Mouse (Mus musculus): ENCODE data around the gene Gm4707. TPM values are rescaled to one million over a fixed set of nuclear protein-coding genes. Genes with fewer than 3 reads are reported as not detected.

The Gm4707 gene
- polyA plus RNA-seq, 1 experiment from 2014 or later: 1.5 TPM

DNA sequence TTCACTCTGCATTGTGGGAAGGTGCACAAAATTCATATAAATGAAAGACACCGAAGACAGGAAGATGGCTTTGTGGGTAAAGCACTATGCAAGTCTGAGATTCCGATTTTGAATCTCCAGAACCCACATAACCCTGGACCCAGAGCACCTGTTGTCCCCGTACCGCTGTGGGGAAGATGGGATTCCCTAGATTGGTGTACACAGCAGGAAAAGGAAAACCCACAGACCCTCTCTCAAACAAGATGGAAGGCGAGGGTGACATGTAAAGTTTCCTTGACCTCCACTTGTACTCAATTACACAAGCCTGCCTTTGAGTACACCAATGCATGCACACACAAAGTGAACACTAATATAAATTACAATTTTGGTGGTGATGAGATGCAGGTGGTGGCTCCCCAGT, 25.0 kb upstream of the Gm4707 start:
- H3K4me3 ChIP-seq (ENCODE audit: low read depth, low read length): no peak overlapping the region
- no peak overlapping the region for H3K9ac ChIP-seq (ENCODE audit: low read length)
- no peak overlapping the region for H3K4me2 ChIP-seq (ENCODE audit: low read depth)
- DNase-seq (ENCODE audit: low spot score): no peak
- no peaks in the 10 kb centered on the region for H3K9me3 ChIP-seq (ENCODE audit: control insufficient read depth, low read length)
- H3K4me1 ChIP-seq (ENCODE audit: control insufficient read depth, insufficient read depth, low read length): no peaks in the 10 kb centered on the region
- no peak for ATAC-seq (ENCODE audit: insufficient read depth, low FRiP score, low TSS enrichment)
- no peak overlapping the region for H3K27ac ChIP-seq (ENCODE audit: low read depth, low read length)
- no peaks in the 10 kb centered on the region for H3K36me3 ChIP-seq (ENCODE audit: control insufficient read depth, insufficient read depth, low read length)
- no peaks in the 10 kb centered on the region for H3K27me3 ChIP-seq (ENCODE audit: control insufficient read depth, insufficient read depth, low read length)
- 86% methylated on average over 5 of the region's 5 CpGs for WGBS

GRCm38 (mm10) chr17:71483418-71484060, 23.8 kb upstream of the Gm4707 start:
- no peak for DNase-seq (ENCODE audit: low spot score)
- Histone ChIP-seq H3K9me3 (ENCODE audit: control insufficient read depth, low read length) (no peaks in the 10 kb centered on the region), H3K4me2 (ENCODE audit: low read depth) (no peak overlapping the region), H3K4me1 (ENCODE audit: control insufficient read depth, insufficient read depth, low read length) (no peaks in the 10 kb centered on the region), H3K4me3 (ENCODE audit: low read depth, low read length) (no peak overlapping the region), H3K27ac (ENCODE audit: low read depth, low read length) (no peak overlapping the region), H3K9ac (ENCODE audit: low read length) (no peak overlapping the region), H3K36me3 (ENCODE audit: control insufficient read depth, insufficient read depth, low read length) (no peaks in the 10 kb centered on the region), H3K27me3 (ENCODE audit: control insufficient read depth, insufficient read depth, low read length) (no peaks in the 10 kb centered on the region)
- no peak for ATAC-seq (ENCODE audit: insufficient read depth, low FRiP score, low TSS enrichment)
- WGBS: 92% methylated on average over 7 of the region's 7 CpGs

DNA sequence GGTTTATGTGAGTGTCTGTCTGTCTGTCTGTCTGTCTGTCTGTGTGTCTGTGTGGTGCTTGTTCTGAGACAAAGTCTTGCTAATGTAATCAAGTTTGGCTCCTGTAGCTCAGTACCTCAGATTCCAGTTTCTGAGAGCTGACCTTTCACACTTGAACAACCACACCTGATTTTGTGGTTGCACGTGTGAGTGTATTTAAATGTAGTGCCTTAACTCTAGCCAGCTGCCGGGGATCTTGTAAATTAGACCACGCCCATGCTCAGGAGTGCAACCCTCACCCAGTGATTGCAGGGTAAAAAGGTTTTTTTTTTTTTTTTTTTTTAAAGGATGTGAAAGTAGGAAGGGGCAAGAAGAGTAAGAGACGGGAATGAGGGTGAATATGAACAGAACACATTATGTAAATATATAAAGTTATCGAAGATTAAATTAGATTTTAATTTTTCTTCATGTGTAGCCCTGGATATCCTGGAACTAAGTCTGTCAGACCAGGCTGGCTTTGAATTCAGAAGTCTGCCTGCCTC, 19.7 kb upstream of the Gm4707 start:
- H3K27me3 ChIP-seq (ENCODE audit: control insufficient read depth, insufficient read depth, low read length): no peaks in the 10 kb centered on the region
- ATAC-seq (ENCODE audit: insufficient read depth, low FRiP score, low TSS enrichment) (no peak), DNase-seq (ENCODE audit: low spot score) (no peak)
- H3K4me2 ChIP-seq (ENCODE audit: low read depth): no peak overlapping the region
- no peaks in the 10 kb centered on the region for H3K36me3 ChIP-seq (ENCODE audit: control insufficient read depth, insufficient read depth, low read length)
- H3K4me1 ChIP-seq (ENCODE audit: control insufficient read depth, insufficient read depth, low read length): no peaks in the 10 kb centered on the region
- 61% methylated on average over 5 of the region's 5 CpGs for whole genome bisulfite sequencing
- no peak overlapping the region for H3K9ac ChIP-seq (ENCODE audit: low read length)
- H3K27ac ChIP-seq (ENCODE audit: low read depth, low read length): no peak overlapping the region
- H3K9me3 ChIP-seq (ENCODE audit: control insufficient read depth, low read length): no peaks in the 10 kb centered on the region
- H3K4me3 ChIP-seq (ENCODE audit: low read depth, low read length): no peak overlapping the region

- Histone ChIP-seq H3K4me1 (ENCODE audit: control insufficient read depth, insufficient read depth, low read length) (peaks cover 5% of the 10 kb centered on the region; the same call in 1 of the 2 replicates), H3K27me3 (ENCODE audit: control insufficient read depth, insufficient read depth, low read length) (no peaks in the 10 kb centered on the region), H3K9ac (ENCODE audit: low read length) (no peak overlapping the region), H3K4me3 (ENCODE audit: low read depth, low read length) (no peak overlapping the region), H3K27ac (ENCODE audit: low read depth, low read length) (no peak overlapping the region), H3K4me2 (ENCODE audit: low read depth) (no peak overlapping the region), H3K9me3 (ENCODE audit: control insufficient read depth, low read length) (no peaks in the 10 kb centered on the region), H3K36me3 (ENCODE audit: control insufficient read depth, insufficient read depth, low read length) (no peaks in the 10 kb centered on the region)
- DNase-seq (ENCODE audit: low spot score) (no peak), ATAC-seq (ENCODE audit: insufficient read depth, low FRiP score, low TSS enrichment) (no peak)
- 95% methylated on average over 8 of the region's 8 CpGs for WGBS
Observed at GRCm38 (mm10) chr17:71477481-71477880, 17.8 kb upstream of the Gm4707 start.

- DNase-seq (ENCODE audit: low spot score): no peak
- WGBS: 85% methylated on average over 7 of the region's 7 CpGs
Observed at GRCm38 (mm10) chr17:71476346-71477020, 16.8 kb upstream of the Gm4707 start.

DNA sequence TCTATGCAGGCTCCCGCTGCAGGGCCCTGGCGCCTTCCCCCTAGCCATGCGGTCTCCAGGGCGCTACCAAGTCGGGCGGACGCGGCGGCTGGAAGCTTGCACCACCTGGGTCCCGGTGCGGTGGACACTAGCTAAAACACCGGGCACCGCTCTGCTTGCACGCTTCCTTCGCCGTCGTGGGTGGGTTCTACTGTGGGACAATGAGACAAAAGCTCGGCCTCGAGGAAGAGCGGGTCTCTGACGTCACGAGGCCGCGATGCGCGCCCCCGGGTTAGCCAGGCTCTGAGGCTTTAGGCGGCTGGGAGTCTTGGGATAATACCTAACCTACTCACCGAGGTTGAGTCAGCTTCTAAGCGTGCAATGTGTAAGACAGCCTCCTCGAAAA, 16.0 kb upstream of the Gm4707 start:
- Histone ChIP-seq H3K27ac (ENCODE audit: low read depth, low read length) (peak overlapping the region; percentile 98), H3K4me1 (ENCODE audit: control insufficient read depth, insufficient read depth, low read length) (peaks cover 5% of the 10 kb centered on the region; the same call in 1 of the 2 replicates), H3K4me2 (ENCODE audit: low read depth) (peak overlapping the region; percentile 86), H3K27me3 (ENCODE audit: control insufficient read depth, insufficient read depth, low read length) (no peaks in the 10 kb centered on the region), H3K4me3 (ENCODE audit: low read depth, low read length) (peak overlapping the region; percentile 71), H3K9ac (ENCODE audit: low read length) (peak overlapping the region; percentile 95), H3K9me3 (ENCODE audit: control insufficient read depth, low read length) (no peaks in the 10 kb centered on the region), H3K36me3 (ENCODE audit: control insufficient read depth, insufficient read depth, low read length) (no peaks in the 10 kb centered on the region)
- ATAC-seq (ENCODE audit: insufficient read depth, low FRiP score, low TSS enrichment): peak; percentile 82
- DNase-seq (ENCODE audit: low spot score): peak; percentile 85
- 0% methylated on average over 31 of the region's 31 CpGs for WGBS

More at GRCm38 (mm10) chr17:71476346-71477020, 16.8 kb upstream of the Gm4707 start:
- Histone ChIP-seq H3K27ac (ENCODE audit: low read depth, low read length) (no peak overlapping the region; the same call in 1 of the 2 replicates), H3K9ac (ENCODE audit: low read length) (no peak overlapping the region), H3K36me3 (ENCODE audit: control insufficient read depth, insufficient read depth, low read length) (no peaks in the 10 kb centered on the region), H3K4me3 (ENCODE audit: low read depth, low read length) (peak overlapping the region; percentile 71; the same call in 1 of the 2 replicates), H3K4me1 (ENCODE audit: control insufficient read depth, insufficient read depth, low read length) (peaks cover 5% of the 10 kb centered on the region; the same call in 1 of the 2 replicates), H3K27me3 (ENCODE audit: control insufficient read depth, insufficient read depth, low read length) (no peaks in the 10 kb centered on the region), H3K9me3 (ENCODE audit: control insufficient read depth, low read length) (no peaks in the 10 kb centered on the region), H3K4me2 (ENCODE audit: low read depth) (peak overlapping the region; percentile 86)
- no peak for ATAC-seq (ENCODE audit: insufficient read depth, low FRiP score, low TSS enrichment)

DNA sequence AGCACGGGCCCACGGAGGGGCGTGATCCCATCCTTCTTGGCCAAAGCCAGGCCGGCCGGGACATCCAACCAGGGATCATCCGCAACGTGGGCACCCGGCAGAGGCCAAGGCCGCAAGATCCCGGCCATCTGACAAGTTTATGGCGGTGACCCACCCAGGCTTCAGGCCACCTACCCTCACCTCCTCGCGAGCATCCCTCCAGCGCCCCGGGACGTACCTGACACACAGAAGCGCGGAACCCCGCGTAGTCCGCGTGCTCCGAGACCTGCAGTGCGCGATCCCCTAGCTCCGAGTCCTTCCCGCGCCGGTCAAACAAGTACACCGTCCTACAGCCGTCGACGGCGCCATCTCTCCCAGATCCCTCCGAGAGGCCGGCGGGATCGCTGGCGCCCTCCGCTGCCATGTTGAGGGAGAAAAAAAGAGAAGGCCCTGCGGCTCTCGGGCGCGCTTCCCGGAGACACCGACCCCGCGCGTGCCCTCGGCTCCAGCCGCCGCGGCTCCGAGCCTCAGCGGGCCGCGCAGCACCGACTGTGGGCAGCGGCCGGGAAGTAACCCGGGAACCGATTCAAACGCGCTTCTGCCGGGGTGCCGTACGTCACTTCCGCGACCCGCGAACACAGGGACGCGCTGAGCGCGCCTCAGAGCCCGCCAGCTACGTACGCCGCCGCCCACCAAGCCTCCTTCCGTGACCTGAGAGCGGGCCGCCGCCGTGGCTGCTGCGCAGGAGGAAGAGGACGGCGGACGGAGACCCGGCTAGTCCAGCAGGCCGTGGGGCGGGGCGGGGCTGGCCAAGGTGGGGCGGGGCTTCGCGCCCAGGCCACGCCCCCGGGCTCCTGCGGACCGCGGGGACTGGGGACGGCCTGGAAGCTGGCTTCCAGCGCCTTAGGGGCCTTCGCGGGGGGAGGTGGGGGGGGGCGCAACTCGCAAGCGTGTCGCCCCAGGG, 15.3 kb upstream of the Gm4707 start, which contains the start of gene Smchd1:
TSS of gene Smchd1 (minus strand) at position 582 of the 943 bp plus-strand sequence.
- Histone ChIP-seq H3K9ac (ENCODE audit: low read length) (peak within 1 kb of the TSS; percentile 95), H3K27me3 (ENCODE audit: control insufficient read depth, insufficient read depth, low read length) (no peaks in the 10 kb centered on the region), H3K4me1 (ENCODE audit: control insufficient read depth, insufficient read depth, low read length) (peaks cover 5% of the 10 kb centered on the region; the same call in 1 of the 2 replicates), H3K4me3 (ENCODE audit: low read depth, low read length) (peak within 1 kb of the TSS; percentile 71), H3K27ac (ENCODE audit: low read depth, low read length) (peak within 1 kb of the TSS; percentile 98), H3K4me2 (ENCODE audit: low read depth) (peak within 1 kb of the TSS; percentile 86), H3K9me3 (ENCODE audit: control insufficient read depth, low read length) (no peaks in the 10 kb centered on the region), H3K36me3 (ENCODE audit: control insufficient read depth, insufficient read depth, low read length) (no peaks in the 10 kb centered on the region)
- WGBS: 0% methylated on average over 75 of the region's 109 CpGs
- ATAC-seq (ENCODE audit: insufficient read depth, low FRiP score, low TSS enrichment) (peak; percentile 95), DNase-seq (ENCODE audit: low spot score) (peak; percentile 95)

DNA sequence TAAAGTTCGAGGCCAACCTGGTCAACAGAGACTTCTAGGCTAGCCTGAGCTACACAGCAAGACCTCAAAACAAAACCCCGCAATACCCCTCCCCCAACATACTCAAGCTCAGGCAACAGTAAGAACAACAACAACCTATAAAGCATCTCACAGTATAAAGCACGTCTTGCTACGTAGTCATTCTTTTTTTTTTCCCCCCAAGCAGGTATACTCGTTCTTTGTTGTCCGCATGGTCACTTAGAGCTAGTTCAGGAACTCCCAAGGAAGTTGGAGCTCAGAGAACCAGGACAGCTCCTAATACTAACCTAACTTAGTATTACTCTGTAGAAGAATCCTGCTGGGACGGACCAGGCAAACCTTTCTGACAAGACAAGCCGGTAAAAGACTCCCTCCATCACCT, 14.4 kb upstream of the Gm4707 start:
- WGBS: 19% methylated on average over 8 of the region's 8 CpGs
- peak overlapping the region; percentile 86 for H3K4me2 ChIP-seq (ENCODE audit: low read depth)
- peak overlapping the region; percentile 71 for H3K4me3 ChIP-seq (ENCODE audit: low read depth, low read length)
- H3K9me3 ChIP-seq (ENCODE audit: control insufficient read depth, low read length): no peaks in the 10 kb centered on the region
- no peak for ATAC-seq (ENCODE audit: insufficient read depth, low FRiP score, low TSS enrichment)
- H3K9ac ChIP-seq (ENCODE audit: low read length): peak overlapping the region; percentile 95
- no peak for DNase-seq (ENCODE audit: low spot score)
- peaks cover 5% of the 10 kb centered on the region; the same call in 1 of the 2 replicates for H3K4me1 ChIP-seq (ENCODE audit: control insufficient read depth, insufficient read depth, low read length)
- H3K27ac ChIP-seq (ENCODE audit: low read depth, low read length): no peak overlapping the region
- no peaks in the 10 kb centered on the region for H3K27me3 ChIP-seq (ENCODE audit: control insufficient read depth, insufficient read depth, low read length)
- no peaks in the 10 kb centered on the region for H3K36me3 ChIP-seq (ENCODE audit: control insufficient read depth, insufficient read depth, low read length)

Measured in neural tube, embryonic 11.5 days (tissue).